Mouse (Mus musculus): Measurements from ENCODE around the gene Pofut2. TPM values are rescaled to one million over a fixed set of nuclear protein-coding genes. Genes with fewer than 3 reads are reported as not detected.

Pofut2 gene
- polyA plus RNA-seq, 1 experiment: 78.3 TPM

GRCm38 (mm10) chr10:77227368-77227723 lies 31.7 kb upstream of the Pofut2 start:
- H3K4me1 ChIP-seq: peaks cover 96% of the 10 kb centered on the region
- TF ChIP-seq GATA1 (IDR thresholded peaks at IDR 0.05; ENCODE audit: borderline replicate concordance, low read length) (no peak), FLI1 (IDR thresholded peaks at IDR 0.05; ENCODE audit: low read length) (no peak)
- H3K36me3 ChIP-seq (replicated peaks; ENCODE audit: low read length): peaks cover 56% of the 10 kb centered on the region
- H3K9me3 ChIP-seq: no peaks in the 10 kb centered on the region
- no peaks in the 10 kb centered on the region for H3K27me3 ChIP-seq (replicated peaks)
- peak overlapping the region; percentile 93 for H3K4me3 ChIP-seq (replicated peaks)

GRCm38 (mm10) chr10:77229609-77230595 lies 29.1 kb upstream of the Pofut2 start:
- peaks cover 68% of the 10 kb centered on the region for H3K36me3 ChIP-seq (replicated peaks; ENCODE audit: low read length)
- H3K9me3 ChIP-seq: no peaks in the 10 kb centered on the region
- H3K4me1 ChIP-seq: peaks cover 96% of the 10 kb centered on the region
- TF ChIP-seq GATA1 (IDR thresholded peaks at IDR 0.05; ENCODE audit: borderline replicate concordance, low read length) (no peak), FLI1 (IDR thresholded peaks at IDR 0.05; ENCODE audit: low read length) (no peak)
- H3K4me3 ChIP-seq (replicated peaks): peak overlapping the region; percentile 91
- H3K27me3 ChIP-seq (replicated peaks): no peaks in the 10 kb centered on the region

- Histone ChIP-seq H3K4me1 (peaks cover 95% of the 10 kb centered on the region), H3K9me3 (no peaks in the 10 kb centered on the region), H3K36me3 (replicated peaks; ENCODE audit: low read length) (peaks cover 87% of the 10 kb centered on the region), H3K27me3 (replicated peaks) (no peaks in the 10 kb centered on the region), H3K4me3 (replicated peaks) (peak overlapping the region; percentile 88)
- TF ChIP-seq GATA1 (IDR thresholded peaks at IDR 0.05; ENCODE audit: borderline replicate concordance, low read length) (no peak), FLI1 (IDR thresholded peaks at IDR 0.05; ENCODE audit: low read length) (no peak)
Measured at GRCm38 (mm10) chr10:77231861-77232755, 26.9 kb upstream of the Pofut2 start.

GRCm38 (mm10) chr10:77233230-77233629 lies 25.8 kb upstream of the Pofut2 start:
- Histone ChIP-seq H3K9me3 (no peaks in the 10 kb centered on the region), H3K4me1 (peaks cover 98% of the 10 kb centered on the region), H3K27me3 (replicated peaks) (no peaks in the 10 kb centered on the region), H3K36me3 (replicated peaks; ENCODE audit: low read length) (peaks cover 94% of the 10 kb centered on the region), H3K4me3 (replicated peaks) (no peak overlapping the region)
- no peak for TF ChIP-seq GATA1 (IDR thresholded peaks at IDR 0.05; ENCODE audit: borderline replicate concordance, low read length)
- no peak for TF ChIP-seq FLI1 (IDR thresholded peaks at IDR 0.05; ENCODE audit: low read length)

- Histone ChIP-seq H3K9me3 (no peaks in the 10 kb centered on the region), H3K36me3 (replicated peaks; ENCODE audit: low read length) (peaks cover 94% of the 10 kb centered on the region), H3K4me1 (peaks cover 90% of the 10 kb centered on the region), H3K27me3 (replicated peaks) (no peaks in the 10 kb centered on the region), H3K4me3 (replicated peaks) (no peak overlapping the region)
- TF ChIP-seq GATA1 (IDR thresholded peaks at IDR 0.05; ENCODE audit: borderline replicate concordance, low read length) (no peak), FLI1 (IDR thresholded peaks at IDR 0.05; ENCODE audit: low read length) (no peak)
Measured at GRCm38 (mm10) chr10:77234991-77235616, 23.9 kb upstream of the Pofut2 start.

GRCm38 (mm10) chr10:77237795-77238580 lies 21.0 kb upstream of the Pofut2 start:
- H3K9me3 ChIP-seq: no peaks in the 10 kb centered on the region
- H3K27me3 ChIP-seq (replicated peaks): no peaks in the 10 kb centered on the region
- TF ChIP-seq GATA1 (IDR thresholded peaks at IDR 0.05; ENCODE audit: borderline replicate concordance, low read length): no peak
- TF ChIP-seq FLI1 (IDR thresholded peaks at IDR 0.05; ENCODE audit: low read length): no peak
- H3K36me3 ChIP-seq (replicated peaks; ENCODE audit: low read length): peaks cover 94% of the 10 kb centered on the region
- no peak overlapping the region for H3K4me3 ChIP-seq (replicated peaks)
- peaks cover 76% of the 10 kb centered on the region for H3K4me1 ChIP-seq

- H3K36me3 ChIP-seq (replicated peaks; ENCODE audit: low read length): peaks cover 95% of the 10 kb centered on the region
- TF ChIP-seq GATA1 (IDR thresholded peaks at IDR 0.05; ENCODE audit: borderline replicate concordance, low read length): no peak
- no peak for TF ChIP-seq FLI1 (IDR thresholded peaks at IDR 0.05; ENCODE audit: low read length)
- H3K9me3 ChIP-seq: no peaks in the 10 kb centered on the region
- no peaks in the 10 kb centered on the region for H3K27me3 ChIP-seq (replicated peaks)
- peaks cover 74% of the 10 kb centered on the region for H3K4me1 ChIP-seq
- H3K4me3 ChIP-seq (replicated peaks): no peak overlapping the region
Measured at GRCm38 (mm10) chr10:77240764-77241163, 18.3 kb upstream of the Pofut2 start.

- Histone ChIP-seq H3K4me1 (peaks cover 75% of the 10 kb centered on the region), H3K27me3 (replicated peaks) (no peaks in the 10 kb centered on the region), H3K9me3 (no peaks in the 10 kb centered on the region), H3K4me3 (replicated peaks) (no peak overlapping the region), H3K36me3 (replicated peaks; ENCODE audit: low read length) (peaks cover 96% of the 10 kb centered on the region)
- TF ChIP-seq GATA1 (IDR thresholded peaks at IDR 0.05; ENCODE audit: borderline replicate concordance, low read length) (no peak), FLI1 (IDR thresholded peaks at IDR 0.05; ENCODE audit: low read length) (no peak)
Measured at GRCm38 (mm10) chr10:77242396-77242795, 16.6 kb upstream of the Pofut2 start.

- H3K27me3 ChIP-seq (replicated peaks): no peaks in the 10 kb centered on the region
- no peaks in the 10 kb centered on the region for H3K9me3 ChIP-seq
- TF ChIP-seq FLI1 (IDR thresholded peaks at IDR 0.05; ENCODE audit: low read length): no peak
- TF ChIP-seq GATA1 (IDR thresholded peaks at IDR 0.05; ENCODE audit: borderline replicate concordance, low read length): no peak
- peaks cover 75% of the 10 kb centered on the region for H3K4me1 ChIP-seq
- no peak overlapping the region for H3K4me3 ChIP-seq (replicated peaks)
- H3K36me3 ChIP-seq (replicated peaks; ENCODE audit: low read length): peaks cover 96% of the 10 kb centered on the region
Measured at GRCm38 (mm10) chr10:77242871-77243270, 16.1 kb upstream of the Pofut2 start.
